Mouse (Mus musculus): ENCODE data around the gene Vac14.

Gene Vac14

GRCm38 (mm10) chr8:110705391-110706287 lies 87.3 kb downstream of the Vac14 start:
- in situ Hi-C loops (cut with MboI; ENCODE audit: low pct_unique_long_range_greater_than_20kb in 1 of 2, low sequenced_read_pairs in 2 of 2, unreplicated experiment in 1 of 2), result no loop called here

- in situ Hi-C loops (cut with MboI; ENCODE audit: low pct_unique_long_range_greater_than_20kb in 1 of 2, low sequenced_read_pairs in 2 of 2, unreplicated experiment in 1 of 2), result no loop called here
Measured at GRCm38 (mm10) chr8:110706288-110706870, 88.0 kb downstream of the Vac14 start.

GRCm38 (mm10) chr8:110708429-110708828 lies 90.0 kb downstream of the Vac14 start:
- in situ Hi-C loops (cut with MboI; ENCODE audit: low pct_unique_long_range_greater_than_20kb in 1 of 2, low sequenced_read_pairs in 2 of 2, unreplicated experiment in 1 of 2), result no loop called here

GRCm38 (mm10) chr8:110710593-110710992 lies 92.2 kb downstream of the Vac14 start:
- in situ Hi-C loops (cut with MboI; ENCODE audit: low pct_unique_long_range_greater_than_20kb in 1 of 2, low sequenced_read_pairs in 2 of 2, unreplicated experiment in 1 of 2), result no loop called here

GRCm38 (mm10) chr8:110711271-110711934 lies 93.0 kb downstream of the Vac14 start:
- in situ Hi-C loops (cut with MboI; ENCODE audit: low pct_unique_long_range_greater_than_20kb in 1 of 2, low sequenced_read_pairs in 2 of 2, unreplicated experiment in 1 of 2), result no loop called here

GRCm38 (mm10) chr8:110713073-110713472 lies 94.7 kb downstream of the Vac14 start:
- in situ Hi-C loops (cut with MboI; ENCODE audit: low pct_unique_long_range_greater_than_20kb in 1 of 2, low sequenced_read_pairs in 2 of 2, unreplicated experiment in 1 of 2), result no loop called here

- in situ Hi-C loops (cut with MboI; ENCODE audit: low pct_unique_long_range_greater_than_20kb in 1 of 2, low sequenced_read_pairs in 2 of 2, unreplicated experiment in 1 of 2), result no loop called here
Measured at GRCm38 (mm10) chr8:110714827-110715519, 96.6 kb downstream of the Vac14 start.

GRCm38 (mm10) chr8:110716075-110716474 lies 97.7 kb downstream of the Vac14 start:
- in situ Hi-C loops (cut with MboI; ENCODE audit: low pct_unique_long_range_greater_than_20kb in 1 of 2, low sequenced_read_pairs in 2 of 2, unreplicated experiment in 1 of 2), result no loop called here

GRCm38 (mm10) chr8:110717131-110717530 lies 98.7 kb downstream of the Vac14 start:
- in situ Hi-C loops (cut with MboI; ENCODE audit: low pct_unique_long_range_greater_than_20kb in 1 of 2, low sequenced_read_pairs in 2 of 2, unreplicated experiment in 1 of 2), result no loop called here

GRCm38 (mm10) chr8:110718209-110718968 lies 100.0 kb downstream of the Vac14 start:
- in situ Hi-C loops (cut with MboI; ENCODE audit: low pct_unique_long_range_greater_than_20kb in 1 of 2, low sequenced_read_pairs in 2 of 2, unreplicated experiment in 1 of 2), result no loop called here

- in situ Hi-C loops (cut with MboI; ENCODE audit: low pct_unique_long_range_greater_than_20kb in 1 of 2, low sequenced_read_pairs in 2 of 2, unreplicated experiment in 1 of 2), result no loop called here
Measured at GRCm38 (mm10) chr8:110718969-110719670, 100.7 kb downstream of the Vac14 start.

- in situ Hi-C loops (cut with MboI; ENCODE audit: low pct_unique_long_range_greater_than_20kb in 1 of 2, low sequenced_read_pairs in 2 of 2, unreplicated experiment in 1 of 2), result no loop called here
Measured at GRCm38 (mm10) chr8:110719898-110720653, 101.7 kb downstream of the Vac14 start.

GRCm38 (mm10) chr8:110720685-110721598 lies 102.6 kb downstream of the Vac14 start, which contains the start of gene Mtss1l:
Gene Mtss1l (plus strand): TSS chr8:110721476.
- in situ Hi-C loops (cut with MboI; ENCODE audit: low pct_unique_long_range_greater_than_20kb in 1 of 2, low sequenced_read_pairs in 2 of 2, unreplicated experiment in 1 of 2), result no loop called here

- in situ Hi-C loops (cut with MboI; ENCODE audit: low pct_unique_long_range_greater_than_20kb in 1 of 2, low sequenced_read_pairs in 2 of 2, unreplicated experiment in 1 of 2), result no loop called here
Measured at GRCm38 (mm10) chr8:110721606-110722413, 103.4 kb downstream of the Vac14 start.

GRCm38 (mm10) chr8:110722414-110723011 lies 104.1 kb downstream of the Vac14 start:
- in situ Hi-C loops (cut with MboI; ENCODE audit: low pct_unique_long_range_greater_than_20kb in 1 of 2, low sequenced_read_pairs in 2 of 2, unreplicated experiment in 1 of 2), result no loop called here
